Mouse (Mus musculus) forebrain, embryonic 12.5 days (tissue): ENCODE measurements at regions not wholly inside any gene's neighbourhood (a gene's known extent, or its start where the extent isn't known, plus 50 kb on each side); places are given as distances from the start of the nearest gene placed in this dataset.

Experiments
- ATAC-seq: fragments of 200-750 bp; cut with Nextera tagmentation; 2 replicates; pipeline ENCODE4 v1.8.0; 2017; ENCODE audit warnings: moderate TSS enrichment; ENCODE audit not compliant: low FRiP score
- H3K27ac ChIP-seq: fragments of 300-500 bp; sonication (generic); 2 replicates; pipeline ENCODE4 v1.5.1; 2016; ENCODE audit warnings: mild to moderate bottlenecking
- H3K27me3 ChIP-seq: fragments of 300-500 bp; sonication (generic); 2 replicates; pipeline ENCODE4 v1.6.1; 2016; ENCODE audit warnings: mild to moderate bottlenecking
- H3K36me3 ChIP-seq: fragments of 300-500 bp; sonication (generic); replicated peaks from 2 replicates; pipeline ENCODE4 v1.6.1; 2016; ENCODE audit warnings: mild to moderate bottlenecking
- H3K4me1 ChIP-seq: fragments of 300-500 bp; sonication (generic); 2 replicates; pipeline ENCODE4 v1.6.1; 2016
- H3K4me2 ChIP-seq: fragments of 300-500 bp; sonication (generic); 2 replicates; pipeline ENCODE4 v1.6.1; 2016; ENCODE audit warnings: mild to moderate bottlenecking, moderate library complexity
- H3K4me3 ChIP-seq: fragments of 300-500 bp; sonication (generic); replicated peaks from 2 replicates; pipeline ENCODE4 v1.5.1; 2016; ENCODE audit warnings: mild to moderate bottlenecking
- H3K9ac ChIP-seq: fragments of 300-500 bp; sonication (generic); 2 replicates; pipeline ENCODE4 v1.6.1; 2016; ENCODE audit warnings: mild to moderate bottlenecking
- H3K9me3 ChIP-seq: fragments of 300-500 bp; sonication (generic); 2 replicates; pipeline ENCODE4 v1.6.1; 2016
- WGBS: fragments of 180-500 bp; shearing (Covaris S2); methylation state at CpG from one replicate; pipeline ENCODE4 v1.1.7; 2016; 5-methylcytosine and 5-hydroxymethylcytosine counted together

DNA sequence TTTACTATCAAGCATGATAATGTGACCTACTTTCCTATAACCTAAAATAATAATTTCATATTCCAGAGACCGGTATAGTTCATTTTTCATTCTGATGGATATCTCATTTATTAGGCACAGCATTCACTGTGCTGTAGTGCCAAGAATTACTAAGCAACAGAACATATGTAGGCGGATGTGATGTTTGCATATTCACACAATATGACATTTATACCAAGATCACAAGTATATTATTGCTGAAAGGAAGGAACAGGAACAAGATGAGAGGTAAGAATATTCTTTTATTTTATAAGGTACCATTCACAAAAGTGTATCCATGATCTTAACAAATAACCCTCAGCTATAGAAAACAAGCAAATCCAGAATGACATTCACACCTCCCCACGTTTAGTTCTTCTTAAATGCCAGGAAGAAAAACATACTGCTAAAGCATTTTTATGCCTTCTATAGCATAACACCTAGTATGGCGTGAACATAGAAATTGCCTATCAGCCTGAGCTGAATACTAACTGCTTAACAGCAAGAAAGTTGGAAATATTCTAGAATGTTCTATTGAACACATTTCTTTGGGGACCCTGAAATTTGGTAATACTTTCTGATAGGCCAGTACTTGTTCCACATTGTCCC, 1062.8 kb upstream of the Acvr2a start:
- H3K4me3 ChIP-seq: no peak overlapping the region
- H3K36me3 ChIP-seq: no peaks in the 10 kb centered on the region
- no peaks in the 10 kb centered on the region for H3K4me1 ChIP-seq
- no peak overlapping the region for H3K4me2 ChIP-seq
- H3K27ac ChIP-seq: no peak overlapping the region
- WGBS: 89% methylated on average over 4 of the region's 4 CpGs
- ATAC-seq: no peak
- no peaks in the 10 kb centered on the region for H3K9me3 ChIP-seq
- no peaks in the 10 kb centered on the region for H3K27me3 ChIP-seq
- H3K9ac ChIP-seq: no peak overlapping the region

DNA sequence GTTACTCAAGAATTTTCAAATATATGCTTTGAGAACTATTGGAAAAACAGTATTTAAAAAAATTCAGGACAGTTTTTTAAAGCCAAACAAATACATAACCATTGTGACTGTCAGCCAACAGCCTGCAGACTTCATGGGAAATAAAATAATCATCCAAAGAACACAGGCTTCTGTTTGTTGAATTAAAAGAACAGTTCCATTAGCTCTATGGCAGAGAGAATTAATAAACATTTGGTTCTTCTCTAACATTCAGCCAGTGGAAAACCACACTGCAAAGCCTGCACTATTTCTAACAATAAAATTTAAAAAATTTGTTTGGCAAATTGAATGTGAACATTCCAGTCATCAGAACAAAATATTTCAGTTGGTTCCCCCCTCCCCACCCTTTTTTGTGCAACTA, 1058.2 kb upstream of the Acvr2a start:
- no peak overlapping the region for H3K4me3 ChIP-seq
- no peak overlapping the region for H3K4me2 ChIP-seq
- no peak overlapping the region for H3K9ac ChIP-seq
- no peaks in the 10 kb centered on the region for H3K27me3 ChIP-seq
- H3K27ac ChIP-seq: no peak overlapping the region
- no peak for ATAC-seq
- H3K9me3 ChIP-seq: no peaks in the 10 kb centered on the region
- no peaks in the 10 kb centered on the region for H3K36me3 ChIP-seq
- no peaks in the 10 kb centered on the region for H3K4me1 ChIP-seq

DNA sequence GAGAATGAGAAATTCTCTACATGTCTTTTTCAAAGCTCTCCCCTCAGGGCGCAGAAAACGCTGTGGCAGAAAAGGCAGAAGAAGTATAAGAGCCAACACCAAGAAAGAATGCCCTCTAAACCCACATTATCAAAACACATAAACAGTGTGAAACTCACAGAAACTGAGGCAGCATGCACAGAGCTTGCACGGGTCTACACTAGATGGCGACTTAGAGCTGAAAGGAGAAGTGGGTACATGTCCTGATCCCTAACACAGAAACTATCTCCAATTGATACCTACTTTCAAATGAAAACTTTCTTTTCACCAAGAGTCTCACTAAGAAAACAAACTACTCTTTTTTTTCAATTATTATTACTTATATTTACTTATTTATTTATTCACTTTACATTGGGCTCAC, 1057.7 kb upstream of the Acvr2a start:
- ATAC-seq: no peak
- no peaks in the 10 kb centered on the region for H3K9me3 ChIP-seq
- H3K4me2 ChIP-seq: no peak overlapping the region
- no peaks in the 10 kb centered on the region for H3K36me3 ChIP-seq
- 58% methylated on average over 4 of the region's 4 CpGs for WGBS
- H3K27me3 ChIP-seq: no peaks in the 10 kb centered on the region
- H3K4me3 ChIP-seq: no peak overlapping the region
- H3K4me1 ChIP-seq: no peaks in the 10 kb centered on the region
- no peak overlapping the region for H3K27ac ChIP-seq
- no peak overlapping the region for H3K9ac ChIP-seq

DNA sequence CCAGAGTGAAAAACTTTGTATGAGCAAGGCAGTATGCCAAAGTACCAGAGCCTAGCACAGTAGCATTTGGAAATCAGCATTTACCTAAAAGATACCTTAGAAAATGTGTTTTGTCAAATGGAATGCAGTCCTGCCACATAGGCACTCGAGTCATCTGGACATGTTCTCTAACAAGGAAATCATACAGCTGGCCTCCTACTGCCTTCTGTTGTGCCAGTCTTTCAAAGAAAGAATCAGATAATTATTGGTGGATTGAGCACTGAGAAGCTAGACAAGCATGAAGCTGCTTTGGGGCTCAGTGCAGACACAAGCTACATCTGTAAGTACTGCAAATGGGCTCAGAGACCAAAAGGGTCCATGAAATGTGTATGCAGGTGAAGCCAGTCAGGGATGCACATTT, 1038.1 kb upstream of the Acvr2a start:
- H3K4me2 ChIP-seq: no peak overlapping the region
- no peaks in the 10 kb centered on the region for H3K9me3 ChIP-seq
- no peak for ATAC-seq
- no peak overlapping the region for H3K27ac ChIP-seq
- no peaks in the 10 kb centered on the region for H3K27me3 ChIP-seq
- WGBS: 74% methylated on average over 1 of the region's 1 CpGs
- H3K4me1 ChIP-seq: no peaks in the 10 kb centered on the region
- H3K36me3 ChIP-seq: no peaks in the 10 kb centered on the region
- no peak overlapping the region for H3K4me3 ChIP-seq
- no peak overlapping the region for H3K9ac ChIP-seq

DNA sequence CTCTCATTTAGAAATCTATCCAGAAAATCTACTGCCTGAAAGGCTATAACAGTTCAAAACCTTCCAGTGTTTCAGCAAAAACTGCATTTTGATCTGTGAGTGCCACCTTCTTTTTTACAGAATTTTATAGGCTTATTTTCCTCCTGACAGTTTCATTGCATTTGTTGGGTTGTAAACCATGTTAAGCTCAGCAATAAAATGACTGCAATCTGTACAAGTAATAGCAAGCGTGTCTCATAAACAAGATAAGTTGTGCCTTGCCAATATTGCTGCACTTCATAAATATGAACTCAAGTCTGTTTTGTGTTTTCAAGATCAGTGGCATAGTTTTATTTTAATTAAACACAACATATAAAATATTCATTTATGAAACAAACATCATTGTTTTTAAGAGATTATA, 1036.9 kb upstream of the Acvr2a start:
- no peak overlapping the region for H3K4me3 ChIP-seq
- WGBS: 100% methylated on average over 1 of the region's 1 CpGs

DNA sequence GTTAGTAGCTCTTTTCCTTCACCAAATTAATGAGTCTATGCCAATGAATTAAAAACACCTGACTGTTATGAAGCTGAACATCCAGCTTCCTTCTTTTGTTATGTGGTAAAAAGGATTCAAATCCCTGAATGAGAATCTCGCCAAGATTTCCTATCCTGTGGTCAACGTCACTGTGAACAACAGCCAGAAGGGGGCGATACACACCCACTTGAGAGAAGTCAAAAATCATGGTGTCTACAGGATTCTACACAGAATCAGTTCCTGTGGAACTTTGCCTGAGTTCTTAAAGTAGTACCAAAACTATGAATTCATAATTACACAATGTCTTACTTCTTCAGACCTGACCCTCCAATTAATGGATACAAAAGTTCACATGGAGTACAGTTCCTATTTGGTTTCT, 1028.1 kb upstream of the Acvr2a start:
- 3% methylated on average over 3 of the region's 3 CpGs for WGBS
- H3K4me3 ChIP-seq: no peak overlapping the region

More for the DNA sequence above, 1036.9 kb upstream of the Acvr2a start:
- no peaks in the 10 kb centered on the region for H3K9me3 ChIP-seq
- H3K4me2 ChIP-seq: no peak overlapping the region
- H3K27ac ChIP-seq: no peak overlapping the region
- H3K27me3 ChIP-seq: no peaks in the 10 kb centered on the region
- H3K4me1 ChIP-seq: no peaks in the 10 kb centered on the region
- ATAC-seq: no peak
- no peaks in the 10 kb centered on the region for H3K36me3 ChIP-seq
- no peak overlapping the region for H3K9ac ChIP-seq

DNA sequence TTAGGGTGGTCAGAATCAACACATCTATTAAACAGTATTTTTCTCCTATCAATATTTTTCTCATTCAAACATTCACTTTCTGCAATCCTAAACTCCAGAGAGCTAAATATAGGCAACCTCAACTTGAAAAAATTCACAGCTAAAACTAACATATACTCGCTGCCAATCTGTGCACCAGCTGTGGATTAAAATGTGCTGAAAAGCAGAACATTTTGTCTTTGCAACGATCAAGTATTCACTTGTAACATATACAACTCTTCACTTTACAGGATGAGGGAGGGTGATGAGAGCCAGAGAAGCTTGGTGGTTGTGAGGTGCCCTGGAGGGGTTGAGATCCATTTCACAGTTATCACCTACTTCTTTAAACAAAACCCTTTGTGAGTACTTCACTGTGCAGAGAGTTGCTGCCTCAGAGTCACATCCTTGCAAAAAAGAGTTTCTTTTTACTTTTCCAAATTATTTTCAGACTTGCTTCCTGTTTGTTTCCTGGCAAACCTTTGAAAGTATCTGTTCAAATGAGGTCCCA, 991.1 kb upstream of the Acvr2a start:
- Histone ChIP-seq H3K9me3 (no peaks in the 10 kb centered on the region), H3K27ac (no peak overlapping the region), H3K27me3 (no peaks in the 10 kb centered on the region), H3K4me1 (no peaks in the 10 kb centered on the region), H3K9ac (no peak overlapping the region), H3K36me3 (no peaks in the 10 kb centered on the region), H3K4me2 (no peak overlapping the region), H3K4me3 (no peak overlapping the region)
- 76% methylated on average over 2 of the region's 2 CpGs for WGBS
- ATAC-seq: no peak

More for the DNA sequence above, 1028.1 kb upstream of the Acvr2a start:
- ATAC-seq: peak; percentile 49; the same call in 1 of the 2 replicates
- H3K27me3 ChIP-seq: no peaks in the 10 kb centered on the region
- no peak overlapping the region for H3K27ac ChIP-seq
- H3K9ac ChIP-seq: no peak overlapping the region
- H3K9me3 ChIP-seq: no peaks in the 10 kb centered on the region
- H3K36me3 ChIP-seq: no peaks in the 10 kb centered on the region
- no peaks in the 10 kb centered on the region for H3K4me1 ChIP-seq
- no peak overlapping the region for H3K4me2 ChIP-seq

DNA sequence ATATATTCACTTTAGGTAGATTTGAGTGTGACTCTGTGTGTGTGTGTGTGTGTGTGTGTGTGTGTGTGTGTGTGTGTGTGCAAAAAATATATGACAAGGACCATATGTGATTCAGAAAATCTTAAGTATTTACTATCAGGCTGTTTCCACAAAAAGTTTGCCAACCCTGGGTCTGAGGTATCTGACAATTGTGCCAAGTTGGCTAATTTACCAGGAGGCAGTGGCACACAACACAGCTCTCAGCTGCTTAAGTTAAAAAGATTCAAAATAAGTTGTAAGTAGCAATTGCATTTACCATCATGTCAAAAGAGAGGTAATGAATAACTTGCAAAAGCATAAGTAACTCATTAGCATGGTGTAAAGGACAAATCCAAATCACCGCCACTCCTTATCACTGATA, 981.4 kb upstream of the Acvr2a start:
- Histone ChIP-seq H3K4me2 (no peak overlapping the region), H3K27ac (no peak overlapping the region), H3K9me3 (no peaks in the 10 kb centered on the region), H3K4me1 (no peaks in the 10 kb centered on the region), H3K9ac (no peak overlapping the region), H3K4me3 (no peak overlapping the region), H3K36me3 (no peaks in the 10 kb centered on the region), H3K27me3 (peaks cover 7% of the 10 kb centered on the region; the same call in 1 of the 2 replicates)
- no peak for ATAC-seq
- 89% methylated on average over 1 of the region's 1 CpGs for WGBS

DNA sequence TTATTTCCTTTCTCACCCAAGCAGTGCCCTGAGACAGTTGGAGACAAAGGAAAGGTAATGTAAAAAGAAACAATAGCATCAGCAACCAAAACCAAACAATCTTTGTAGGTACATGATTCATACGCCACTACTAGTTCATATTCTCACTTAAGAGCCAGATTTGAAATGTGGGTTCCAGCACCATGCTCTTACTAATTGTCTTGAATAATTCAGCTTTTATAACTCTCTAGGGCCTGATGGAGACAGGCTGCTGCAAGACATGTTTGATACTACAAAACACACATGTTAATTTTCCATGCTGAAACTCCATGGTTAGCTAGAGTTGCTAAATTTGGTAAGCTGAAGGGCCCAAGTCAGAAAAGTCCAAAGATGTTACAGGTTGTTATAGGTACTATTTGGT, 980.4 kb upstream of the Acvr2a start:
- no peaks in the 10 kb centered on the region for H3K4me1 ChIP-seq
- no peaks in the 10 kb centered on the region for H3K9me3 ChIP-seq
- no peak overlapping the region for H3K4me3 ChIP-seq
- no peak overlapping the region for H3K27ac ChIP-seq
- no peaks in the 10 kb centered on the region for H3K36me3 ChIP-seq
- WGBS: 88% methylated on average over 1 of the region's 1 CpGs
- H3K27me3 ChIP-seq: peaks cover 7% of the 10 kb centered on the region; the same call in 1 of the 2 replicates
- H3K9ac ChIP-seq: no peak overlapping the region
- no peak overlapping the region for H3K4me2 ChIP-seq
- ATAC-seq: no peak

DNA sequence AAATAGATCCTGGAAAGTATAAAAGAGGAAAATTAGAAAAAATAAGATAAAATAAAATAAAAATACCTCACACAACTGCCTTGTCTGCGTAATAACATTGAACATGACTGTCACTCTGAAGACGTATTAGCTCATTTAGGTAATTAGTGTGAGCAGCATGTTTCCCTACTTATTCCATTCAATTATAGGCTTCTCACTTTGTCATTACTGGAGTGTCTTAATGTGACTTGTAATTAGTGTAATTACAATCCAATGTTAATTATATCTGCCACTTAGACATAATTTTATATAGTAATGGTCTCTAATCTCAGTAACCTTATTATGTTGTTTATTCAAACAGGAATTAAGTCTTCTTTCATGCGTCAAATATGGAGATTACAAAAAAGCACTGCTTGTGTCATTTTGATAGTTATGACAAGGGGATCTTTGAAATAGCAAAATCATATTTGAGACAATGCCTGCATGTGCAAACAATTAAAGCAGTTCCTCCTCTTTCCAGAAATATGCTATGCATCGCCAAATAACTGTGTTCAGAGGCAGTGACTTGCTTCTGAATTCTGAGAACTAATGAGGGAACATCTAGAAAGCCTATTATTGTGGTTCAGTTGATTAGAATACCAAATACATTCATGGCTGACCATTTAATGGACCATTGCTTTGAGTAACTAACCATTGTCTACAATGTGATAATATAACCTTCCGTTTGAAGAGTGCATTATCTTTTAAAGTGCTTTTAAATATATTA, 979.7 kb upstream of the Acvr2a start:
- 44% methylated on average over 5 of the region's 5 CpGs for WGBS
- H3K27ac ChIP-seq: no peak overlapping the region
- peak; percentile 84 for ATAC-seq
- no peak overlapping the region for H3K4me3 ChIP-seq
- no peak overlapping the region for H3K9ac ChIP-seq
- peaks cover 7% of the 10 kb centered on the region; the same call in 1 of the 2 replicates for H3K27me3 ChIP-seq
- no peaks in the 10 kb centered on the region for H3K9me3 ChIP-seq
- H3K4me2 ChIP-seq: no peak overlapping the region
- H3K4me1 ChIP-seq: no peaks in the 10 kb centered on the region
- H3K36me3 ChIP-seq: no peaks in the 10 kb centered on the region

DNA sequence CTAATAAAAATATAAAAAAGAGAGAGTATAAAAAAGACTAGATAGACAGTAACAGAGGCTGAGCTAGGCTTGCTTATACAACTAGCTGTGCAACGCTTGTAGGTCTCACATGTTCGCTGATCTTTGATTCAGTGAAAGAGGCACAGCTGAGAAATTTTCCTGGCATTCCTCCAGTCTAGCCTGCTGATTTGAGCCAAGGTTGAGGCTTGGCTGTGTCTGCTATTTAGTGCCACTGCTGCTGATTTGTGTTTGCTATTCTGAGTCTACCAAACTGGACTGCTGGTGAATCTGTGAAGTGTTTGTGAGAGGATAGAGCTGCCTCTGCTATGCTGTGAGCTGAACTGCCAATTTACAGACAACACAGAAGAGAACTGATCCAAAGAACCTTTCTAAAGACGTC, 956.7 kb upstream of the Acvr2a start:
- H3K4me1 ChIP-seq: no peaks in the 10 kb centered on the region
- no peak overlapping the region for H3K9ac ChIP-seq
- H3K4me2 ChIP-seq: no peak overlapping the region
- ATAC-seq: no peak
- no peak overlapping the region for H3K27ac ChIP-seq
- H3K27me3 ChIP-seq: no peaks in the 10 kb centered on the region
- no peak overlapping the region for H3K4me3 ChIP-seq
- H3K36me3 ChIP-seq: no peaks in the 10 kb centered on the region
- H3K9me3 ChIP-seq: no peaks in the 10 kb centered on the region
- WGBS: 88% methylated on average over 3 of the region's 3 CpGs

DNA sequence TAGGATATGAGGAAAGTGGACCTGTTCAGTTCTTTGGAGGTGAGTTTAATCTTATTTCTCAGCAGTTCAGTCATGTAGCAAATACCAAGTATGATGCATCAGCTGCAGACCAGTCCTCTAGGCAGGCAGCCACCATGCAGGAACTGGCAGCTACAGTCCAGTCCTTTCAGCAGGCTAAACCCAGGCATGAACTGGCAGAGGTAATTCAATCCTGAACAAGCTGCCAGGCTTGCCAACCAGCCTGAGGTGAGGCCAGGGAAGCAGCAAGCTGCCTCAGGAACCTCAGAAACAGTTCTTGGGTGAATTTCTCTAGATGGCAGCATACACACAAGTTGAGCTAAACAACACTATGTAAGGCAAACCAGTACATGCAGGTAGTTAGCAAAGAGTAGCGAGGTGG, 951.5 kb upstream of the Acvr2a start:
- Histone ChIP-seq H3K27ac (no peak overlapping the region), H3K36me3 (no peaks in the 10 kb centered on the region), H3K27me3 (no peaks in the 10 kb centered on the region), H3K4me2 (no peak overlapping the region), H3K4me3 (no peak overlapping the region), H3K9ac (no peak overlapping the region), H3K9me3 (no peaks in the 10 kb centered on the region), H3K4me1 (no peaks in the 10 kb centered on the region)
- ATAC-seq: no peak
- WGBS: 85% methylated on average over 1 of the region's 1 CpGs

DNA sequence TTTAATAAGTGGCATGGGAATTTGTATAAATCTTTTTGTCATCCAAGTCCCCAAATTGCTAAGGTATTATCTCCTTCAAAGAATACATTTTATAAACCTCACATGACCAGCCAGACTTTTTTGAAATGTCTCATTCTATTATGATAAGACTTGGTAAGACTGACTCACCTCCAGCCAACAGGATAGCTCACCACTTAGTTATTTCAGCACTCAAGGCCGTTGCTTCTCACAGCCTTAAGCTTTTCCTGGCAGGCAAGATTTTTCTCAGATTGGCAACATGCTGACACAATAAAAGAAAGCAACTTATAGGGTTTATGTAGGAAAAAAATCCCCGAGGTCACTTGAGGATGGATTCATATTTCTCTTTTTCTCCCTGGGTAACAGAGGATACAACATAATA, 935.9 kb upstream of the Acvr2a start:
- Histone ChIP-seq H3K4me3 (no peak overlapping the region), H3K27ac (no peak overlapping the region), H3K9ac (no peak overlapping the region), H3K4me1 (no peaks in the 10 kb centered on the region), H3K4me2 (no peak overlapping the region), H3K36me3 (no peaks in the 10 kb centered on the region), H3K9me3 (no peaks in the 10 kb centered on the region), H3K27me3 (no peaks in the 10 kb centered on the region)
- no peak for ATAC-seq
- 79% methylated on average over 2 of the region's 2 CpGs for WGBS
